Mouse (Mus musculus) small intestine, adult 2 months (tissue): ENCODE measurements around the gene Lcp1.

ENCODE experiments used
- CTCF ChIP-seq: fragments of 200-500 bp; IDR thresholded peaks from 2 replicates; pipeline ENCODE4 v1.5.1; 2012; ENCODE audit warnings: low read depth, mild to moderate bottlenecking, control low read depth, inconsistent platforms, low read length, moderate library complexity, mixed read lengths; ENCODE audit not compliant: insufficient replicate concordance, insufficient read length; ENCODE audit errors: extremely low read depth
- POLR2A ChIP-seq: fragments of 200-500 bp; IDR thresholded peaks from 2 replicates; pipeline ENCODE4 v1.6.1; 2012; ENCODE audit warnings: low read depth, mild to moderate bottlenecking, control low read depth, inconsistent platforms, low read length, moderate library complexity

GRCm38 (mm10) chr14:75237096-75237495, 106.2 kb downstream of the Lcp1 start:
- TF ChIP-seq POLR2A: no peak
- TF ChIP-seq CTCF: no peak
